Mouse (Mus musculus) embryonic fibroblast, embryonic 13.5 days (primary cell): ENCODE results near the gene Rgs4. TPM values are rescaled to one million over a fixed set of nuclear protein-coding genes. Genes with fewer than 3 reads are reported as not detected.

Source experiments
- H3K27ac ChIP-seq: 2 replicates; pipeline ENCODE4 v1.5.1; 2012; ENCODE audit warnings: low read length, control low read depth, inconsistent platforms; ENCODE audit not compliant: insufficient read depth
- H3K4me1 ChIP-seq: 2 replicates; pipeline ENCODE4 v1.6.1; 2011; ENCODE audit warnings: low read length; ENCODE audit not compliant: control insufficient read depth, insufficient read depth
- H3K4me3 ChIP-seq: 2 replicates; pipeline ENCODE4 v1.5.1; 2011; ENCODE audit warnings: mild to moderate bottlenecking, control low read depth, low read length; ENCODE audit not compliant: insufficient read depth
- CTCF ChIP-seq: IDR thresholded peaks from 2 replicates; pipeline ENCODE4 v1.5.1; 2011; ENCODE audit warnings: mild to moderate bottlenecking, control low read depth, low read length, moderate library complexity, borderline replicate concordance; ENCODE audit not compliant: insufficient read depth
- POLR2A ChIP-seq: IDR thresholded peaks from 2 replicates; pipeline ENCODE4 v1.6.1; 2011; ENCODE audit warnings: low read depth, mild to moderate bottlenecking, control low read depth, low read length, moderate library complexity
- polyA plus RNA-seq: library from polyadenylated mRNA; stranded (reverse); fragments of >200 nt; gene quantifications from 2 replicates; pipeline ENCODE4 v1.2.4, GENCODE M21; 2011; ENCODE audit warnings: low read depth; ENCODE audit not compliant: missing spikeins, insufficient read length

Gene Rgs4
- polyA plus RNA-seq, 1 experiment: 18.2 TPM

GRCm38 (mm10) chr1:169747902-169748301, 460 bp upstream of the Rgs4 start:
- TF ChIP-seq POLR2A (no peak), CTCF (no peak)
- no peaks in the 10 kb centered on the region for H3K4me1 ChIP-seq
- no peak overlapping the region for H3K4me3 ChIP-seq

GRCm38 (mm10) chr1:169741147-169741546, 6.3 kb downstream of the Rgs4 start:
- TF ChIP-seq POLR2A (no peak), CTCF (no peak)
- no peak overlapping the region for H3K4me3 ChIP-seq
- no peak overlapping the region for H3K27ac ChIP-seq
- H3K4me1 ChIP-seq: no peaks in the 10 kb centered on the region

More at GRCm38 (mm10) chr1:169747902-169748301, 460 bp upstream of the Rgs4 start:
- no peak overlapping the region for H3K27ac ChIP-seq

- Histone ChIP-seq H3K27ac (no peak overlapping the region), H3K4me1 (no peaks in the 10 kb centered on the region), H3K4me3 (no peak overlapping the region)
- TF ChIP-seq POLR2A (no peak), CTCF (no peak)
Observed at GRCm38 (mm10) chr1:169737231-169737630, 10.2 kb downstream of the Rgs4 start.

DNA sequence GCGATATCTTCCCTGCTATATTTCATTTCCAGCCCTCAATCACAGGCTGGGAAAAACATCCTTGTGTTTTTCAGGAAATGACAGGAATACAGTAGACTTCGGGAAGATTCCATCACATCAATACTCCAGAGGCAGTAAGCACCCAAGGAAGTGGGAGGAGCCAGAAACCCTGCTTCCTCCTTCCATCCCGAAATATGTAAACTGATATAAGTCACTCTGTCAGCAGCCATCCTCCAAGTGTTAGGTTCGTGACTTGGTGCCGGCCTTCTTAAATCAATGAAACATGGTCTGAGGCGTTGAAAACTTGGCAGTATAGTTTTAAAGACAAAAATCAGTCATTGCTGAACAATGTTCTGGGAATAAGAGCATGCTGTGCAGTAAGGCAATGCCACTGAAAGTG, 11.3 kb downstream of the Rgs4 start:
- 0 out of 2 replicates have a peak overlapping the region, but pooled peaks have one; percentile 11 for H3K27ac ChIP-seq
- no peaks in the 10 kb centered on the region for H3K4me1 ChIP-seq
- H3K4me3 ChIP-seq: no peak overlapping the region
- TF ChIP-seq POLR2A (no peak), CTCF (no peak)

- TF ChIP-seq POLR2A (no peak), CTCF (no peak)
- Histone ChIP-seq H3K4me1 (peaks cover 16% of the 10 kb centered on the region), H3K4me3 (no peak overlapping the region), H3K27ac (peak overlapping the region; percentile 61)
Observed at GRCm38 (mm10) chr1:169730599-169731100, 16.8 kb downstream of the Rgs4 start.

DNA sequence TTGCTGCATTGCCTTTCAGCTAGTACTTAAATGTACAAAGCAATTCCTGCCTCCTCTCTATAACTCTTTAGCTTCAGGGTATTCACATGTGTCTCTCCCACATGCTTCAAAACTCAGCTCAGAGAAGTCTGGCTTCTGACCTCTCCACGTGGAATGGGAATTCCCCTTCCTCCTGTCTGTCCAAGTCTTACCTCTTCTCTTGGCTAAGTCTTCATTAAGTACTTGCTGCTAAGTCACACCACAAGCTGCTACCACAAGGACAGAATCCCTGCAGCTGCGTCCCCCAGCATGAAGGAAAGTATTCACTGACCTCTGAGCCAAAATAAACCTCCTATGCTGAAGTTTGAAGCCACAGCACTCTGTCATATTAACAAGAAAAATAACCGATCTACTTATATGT, 21.1 kb downstream of the Rgs4 start:
- peaks cover 16% of the 10 kb centered on the region for H3K4me1 ChIP-seq
- H3K4me3 ChIP-seq: no peak overlapping the region
- TF ChIP-seq POLR2A: no peak
- no peak for TF ChIP-seq CTCF
- peak overlapping the region; percentile 87 for H3K27ac ChIP-seq

DNA sequence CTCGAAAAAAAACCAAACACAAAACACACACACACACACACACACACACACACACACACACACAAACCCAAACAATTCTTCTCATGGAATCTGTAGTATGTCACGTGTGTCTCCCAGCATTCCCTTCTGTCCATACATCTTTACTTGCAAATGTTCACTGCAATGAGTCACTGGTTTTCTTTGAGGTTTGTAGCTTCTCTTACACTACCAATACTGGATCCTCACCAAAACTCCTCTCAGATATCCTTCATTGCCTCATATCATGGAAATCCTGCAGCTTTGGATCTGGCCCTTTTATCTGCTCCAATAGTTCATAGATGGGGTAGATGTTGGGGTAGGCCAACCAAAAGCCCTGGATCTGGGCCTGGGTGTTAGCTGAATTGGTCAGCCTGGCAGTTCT, 25.6 kb downstream of the Rgs4 start:
- Histone ChIP-seq H3K4me1 (peaks cover 5% of the 10 kb centered on the region), H3K27ac (no peak overlapping the region), H3K4me3 (no peak overlapping the region)
- no peak for TF ChIP-seq CTCF
- no peak for TF ChIP-seq POLR2A

DNA sequence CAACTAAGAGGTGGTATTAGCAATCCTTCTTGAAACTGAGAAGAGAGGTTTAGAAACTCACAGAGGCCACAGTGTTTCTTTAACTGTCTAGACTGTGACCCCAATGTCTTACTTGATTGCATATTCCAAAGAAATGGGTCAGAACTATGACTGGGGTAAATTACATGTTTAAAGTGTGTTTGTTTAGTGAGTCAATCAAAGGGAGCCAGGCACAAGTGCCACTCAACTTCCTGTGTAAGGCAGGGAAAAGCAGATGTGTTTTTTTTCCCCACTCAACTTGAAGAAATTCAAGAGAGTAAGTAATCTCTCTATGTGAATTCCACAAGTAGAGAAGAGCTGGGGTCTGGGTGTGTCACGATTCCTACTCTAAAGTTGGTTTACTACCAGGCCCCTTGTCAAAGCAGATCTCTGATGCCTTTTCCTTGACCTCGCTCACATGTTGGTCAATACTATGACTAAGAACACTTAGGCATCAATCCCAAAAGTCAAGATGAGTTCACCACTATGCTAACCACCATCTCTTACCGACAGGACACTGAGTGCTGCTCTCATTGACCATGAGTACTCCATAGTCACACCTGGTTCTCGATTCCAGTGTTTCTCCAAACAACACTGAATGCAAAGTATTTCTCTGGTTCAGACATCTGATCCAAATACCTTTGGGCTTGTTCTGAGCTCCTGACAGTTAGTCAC, 42.9 kb downstream of the Rgs4 start:
- Histone ChIP-seq H3K4me1 (peaks cover 11% of the 10 kb centered on the region), H3K27ac (peak overlapping the region; percentile 78; the same call in 1 of the 2 replicates), H3K4me3 (no peak overlapping the region)
- TF ChIP-seq CTCF (no peak), POLR2A (no peak)

- TF ChIP-seq POLR2A (no peak), CTCF (no peak)
- Histone ChIP-seq H3K27ac (peak overlapping the region; percentile 97), H3K4me3 (no peak overlapping the region), H3K4me1 (peaks cover 27% of the 10 kb centered on the region)
Observed at GRCm38 (mm10) chr1:169699184-169699583, 48.3 kb downstream of the Rgs4 start.

DNA sequence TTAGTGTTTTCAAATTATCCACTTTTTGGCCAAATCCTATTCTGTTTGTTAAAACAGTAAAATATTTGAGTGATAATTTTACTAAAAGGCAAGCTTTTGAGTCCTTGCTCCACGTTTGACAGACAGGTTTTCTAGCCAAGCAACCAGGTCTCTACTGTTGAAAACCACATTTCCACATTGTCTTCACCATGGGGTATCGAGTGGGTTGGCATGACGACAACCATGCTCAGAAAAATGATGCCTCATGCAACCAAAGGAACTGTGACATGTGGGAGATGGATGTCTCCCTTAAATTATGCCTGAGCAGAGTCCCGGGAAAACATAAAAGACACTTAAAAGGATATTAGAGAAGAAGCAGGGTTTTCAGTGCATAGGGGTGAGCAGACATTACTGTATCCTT, 50.2 kb downstream of the Rgs4 start:
- no peak overlapping the region for H3K4me3 ChIP-seq
- no peak overlapping the region for H3K27ac ChIP-seq
- TF ChIP-seq POLR2A (no peak), CTCF (no peak)
- peaks cover 28% of the 10 kb centered on the region for H3K4me1 ChIP-seq
